Mouse (Mus musculus) limb, embryonic 14.5 days (tissue): ENCODE results near the gene Mpi. TPM values are rescaled to one million over a fixed set of nuclear protein-coding genes. Genes with fewer than 3 reads are reported as not detected.
A peak's percentile ranks its signal among the peaks of the same experiment; 100 is the strongest.

Experiments
- ATAC-seq: fragments of 200-750 bp; cut with Nextera tagmentation; 2 replicates; pipeline ENCODE4 v1.8.0; 2017; ENCODE audit warnings: low read depth, moderate number of reproducible peaks, moderate TSS enrichment; ENCODE audit not compliant: low FRiP score
- DNase-seq: peaks from one replicate; pipeline ENCODE4 v3.0.0-alpha.2; 2015; ENCODE audit warnings: low spot score
- H3K27ac ChIP-seq: fragments of 300-500 bp; sonication (generic); replicated peaks from 2 replicates; pipeline ENCODE4 v1.5.1; 2014; ENCODE audit warnings: low read depth, mild to moderate bottlenecking, low read length, moderate library complexity, mixed read lengths
- H3K27me3 ChIP-seq: fragments of 300-500 bp; sonication (generic); 2 replicates; pipeline ENCODE4 v1.6.1; 2014; ENCODE audit warnings: low read length, mixed read lengths; ENCODE audit not compliant: control insufficient read depth, insufficient read depth
- H3K36me3 ChIP-seq: fragments of 300-500 bp; sonication (generic); 2 replicates; pipeline ENCODE4 v1.6.1; 2014; ENCODE audit warnings: mild to moderate bottlenecking, low read length, moderate library complexity, mixed read lengths; ENCODE audit not compliant: control insufficient read depth, insufficient read depth
- H3K4me1 ChIP-seq: fragments of 300-500 bp; sonication (generic); 2 replicates; pipeline ENCODE4 v1.6.1; 2014; ENCODE audit warnings: antibody characterized with exemption, low read length, mixed read lengths; ENCODE audit not compliant: control insufficient read depth, insufficient read depth
- H3K4me2 ChIP-seq: fragments of 300-500 bp; sonication (generic); replicated peaks from 2 replicates; pipeline ENCODE4 v1.6.1; 2014; ENCODE audit warnings: low read depth, mild to moderate bottlenecking, low read length, moderate library complexity; ENCODE audit not compliant: severe bottlenecking
- H3K4me3 ChIP-seq: fragments of 300-500 bp; sonication (generic); replicated peaks from 2 replicates; pipeline ENCODE4 v1.5.1; 2014; ENCODE audit warnings: low read length
- H3K9ac ChIP-seq: fragments of 300-500 bp; sonication (generic); 2 replicates; pipeline ENCODE4 v1.6.1; 2014; ENCODE audit warnings: mild to moderate bottlenecking, low read depth, low read length, moderate library complexity; ENCODE audit not compliant: severe bottlenecking
- H3K9me3 ChIP-seq: fragments of 300-500 bp; sonication (generic); 2 replicates; pipeline ENCODE4 v1.6.1; 2016; ENCODE audit warnings: low read length; ENCODE audit not compliant: control insufficient read depth
- POLR2A ChIP-seq: fragments of 200-500 bp; IDR thresholded peaks from 2 replicates; pipeline ENCODE4 v1.8.0; 2012; ENCODE audit warnings: inconsistent platforms, mild to moderate bottlenecking, moderate library complexity, borderline replicate concordance; ENCODE audit not compliant: insufficient read depth, insufficient read length; ENCODE audit errors: extremely low read depth
- WGBS: fragments of 180-500 bp; shearing (Covaris S2); extraction: QIAGEN DNeasy Blood & Tissue Kit; methylation state at CpG from one replicate; pipeline ENCODE4 v1.1.7; 2014; 5-methylcytosine and 5-hydroxymethylcytosine counted together
- polyA plus RNA-seq, 2 experiments: library from polyadenylated mRNA; depleted of rRNA in 1 of 2; stranded (reverse) in 1 of 2; unstranded in 1 of 2; fragments of >200 nt; fragmentation: Nextera tagmentation in 1 of 2; extraction: Ambion mirVana in 1 of 2; gene quantifications; 2 replicates each; pipeline versions ENCODE4 v1.2.1 to v1.2.3; 2012 to 2014

Mpi gene
- polyA plus RNA-seq, 2 experiments = 34.4 to 51.0 TPM

DNA sequence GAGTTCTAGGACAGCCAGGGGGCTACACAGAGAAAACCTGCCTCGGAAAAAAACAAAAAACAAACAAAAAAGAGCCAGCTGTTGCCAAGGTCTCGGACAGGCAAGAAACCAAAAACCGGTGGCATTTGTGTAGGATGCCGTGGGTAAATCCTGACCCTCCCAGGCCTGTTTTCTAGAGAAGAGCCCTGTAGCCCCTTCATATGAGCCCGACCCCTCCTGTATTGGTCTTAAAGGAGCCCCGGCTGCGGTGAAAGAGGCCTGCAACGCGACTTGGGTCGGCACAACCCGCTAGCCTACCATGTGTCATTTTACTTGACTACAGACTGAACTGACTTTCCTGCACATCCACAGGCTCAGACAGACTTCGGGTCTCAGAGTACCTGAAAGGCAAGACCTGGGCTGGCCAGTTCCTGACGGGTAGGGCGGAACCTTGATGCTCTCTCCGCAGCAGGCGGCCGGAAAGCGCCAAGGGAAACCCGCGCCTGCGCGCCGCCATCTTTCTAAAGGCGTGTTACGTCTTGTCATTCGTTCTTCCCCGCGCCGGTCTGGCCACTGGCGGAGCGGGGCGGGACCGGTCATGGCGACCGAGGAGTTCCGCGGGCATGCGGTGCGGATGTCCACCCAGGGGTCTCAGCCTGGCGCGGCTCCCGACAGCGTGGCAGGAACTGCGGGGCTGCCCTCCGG lies 15.4 kb downstream of the Mpi start, which contains the start of gene Fam219b:
Gene Fam219b (plus strand): TSS at position 485 of the 684 bp plus-strand sequence.
- Histone ChIP-seq H3K9me3 (no peaks in the 10 kb centered on the region), H3K36me3 (peaks cover 44% of the 10 kb centered on the region), H3K4me1 (peaks cover 13% of the 10 kb centered on the region), H3K27ac (peak within 1 kb of the TSS; percentile 62), H3K4me2 (peak within 1 kb of the TSS; percentile 79), H3K4me3 (peak within 1 kb of the TSS; percentile 55), H3K9ac (peak within 1 kb of the TSS; percentile 71), H3K27me3 (no peaks in the 10 kb centered on the region)
- peak; percentile 43; the same call in 1 of the 2 replicates for TF ChIP-seq POLR2A
- peak; percentile 90 for DNase-seq
- WGBS = 4% methylated on average over 42 of the region's 45 CpGs
- ATAC-seq = peak; percentile 92

DNA sequence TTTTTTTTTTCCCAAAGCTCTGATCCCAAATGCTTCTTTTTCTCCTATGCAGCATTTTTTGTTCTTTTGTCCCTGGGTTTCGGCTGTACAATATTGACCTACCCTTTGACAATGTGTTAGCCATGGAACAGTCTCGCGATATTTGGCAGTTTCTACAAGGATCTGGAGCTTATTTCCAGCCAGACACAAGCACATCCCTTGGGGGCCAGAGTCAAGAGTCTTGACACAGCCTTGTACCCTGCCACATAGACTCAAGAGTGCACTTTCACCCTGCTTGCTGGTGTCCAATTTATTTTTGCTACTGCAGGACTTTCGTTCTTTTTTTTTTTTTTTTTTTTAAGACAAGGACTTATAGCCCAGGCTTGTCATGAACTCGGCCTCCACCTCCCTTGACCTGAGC lies 16.2 kb downstream of the Mpi start:
- no peak for DNase-seq
- H3K4me3 ChIP-seq = no peak overlapping the region
- no peak overlapping the region for H3K27ac ChIP-seq
- H3K27me3 ChIP-seq = no peaks in the 10 kb centered on the region
- H3K4me2 ChIP-seq = peak overlapping the region; percentile 79; the same call in 1 of the 2 replicates
- 85% methylated on average over 5 of the region's 5 CpGs for WGBS
- ATAC-seq = no peak
- H3K9ac ChIP-seq = no peak overlapping the region
- no peaks in the 10 kb centered on the region for H3K9me3 ChIP-seq
- peaks cover 50% of the 10 kb centered on the region for H3K36me3 ChIP-seq
- peaks cover 13% of the 10 kb centered on the region for H3K4me1 ChIP-seq
- TF ChIP-seq POLR2A = no peak

DNA sequence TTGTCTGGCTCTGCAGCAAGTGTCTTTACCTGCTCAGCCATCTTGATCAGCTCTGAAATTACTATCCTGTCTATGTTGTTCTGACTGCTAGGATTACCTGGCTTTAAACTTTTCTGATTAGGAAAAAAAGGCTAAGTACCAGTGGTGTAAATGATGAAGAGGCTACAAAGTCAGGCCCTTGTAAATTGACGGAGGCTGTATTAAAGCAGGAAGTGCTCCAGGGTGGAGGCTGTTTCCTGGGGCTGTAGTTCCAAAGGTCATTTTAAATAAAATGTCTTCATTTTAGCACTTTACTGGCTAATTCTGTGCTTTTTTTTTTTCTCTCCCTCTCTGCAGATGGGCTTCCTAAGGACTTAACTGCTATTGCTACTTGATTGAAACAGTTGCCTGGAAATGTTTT lies 20.6 kb downstream of the Mpi start:
- Histone ChIP-seq H3K27me3 (no peaks in the 10 kb centered on the region), H3K4me2 (no peak overlapping the region), H3K36me3 (peaks cover 48% of the 10 kb centered on the region), H3K4me3 (no peak overlapping the region), H3K4me1 (peaks cover 4% of the 10 kb centered on the region; the same call in 1 of the 2 replicates), H3K9ac (no peak overlapping the region), H3K27ac (no peak overlapping the region), H3K9me3 (no peaks in the 10 kb centered on the region)
- TF ChIP-seq POLR2A = no peak
- WGBS = 65% methylated on average over 1 of the region's 1 CpGs
- ATAC-seq = no peak
- DNase-seq = no peak

DNA sequence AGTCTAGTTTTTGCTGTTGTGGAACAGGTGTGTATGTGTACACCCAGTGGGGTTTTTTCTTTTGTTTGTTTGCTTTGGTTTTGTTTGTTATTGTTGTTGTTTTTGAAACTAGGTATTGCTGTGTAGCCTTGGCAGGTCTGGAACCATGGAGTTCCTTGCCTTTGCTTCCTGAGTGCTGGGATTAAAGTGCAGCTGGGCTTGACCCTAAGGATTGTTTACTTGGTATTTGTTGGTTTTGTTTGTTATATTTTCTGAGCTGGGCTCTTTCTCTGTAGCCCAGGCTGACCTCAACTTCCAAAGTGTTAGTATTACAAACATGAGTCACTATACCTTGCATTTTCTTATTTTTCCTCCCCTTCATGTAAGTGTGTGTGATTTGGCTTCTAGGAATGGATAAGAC lies 26.1 kb downstream of the Mpi start:
- Histone ChIP-seq H3K4me3 (no peak overlapping the region), H3K36me3 (peaks cover 21% of the 10 kb centered on the region), H3K4me2 (no peak overlapping the region), H3K9ac (no peak overlapping the region), H3K4me1 (peaks cover 10% of the 10 kb centered on the region; the same call in 1 of the 2 replicates), H3K27me3 (no peaks in the 10 kb centered on the region), H3K9me3 (no peaks in the 10 kb centered on the region), H3K27ac (no peak overlapping the region)
- ATAC-seq (no peak), DNase-seq (no peak)
- no peak for TF ChIP-seq POLR2A

DNA sequence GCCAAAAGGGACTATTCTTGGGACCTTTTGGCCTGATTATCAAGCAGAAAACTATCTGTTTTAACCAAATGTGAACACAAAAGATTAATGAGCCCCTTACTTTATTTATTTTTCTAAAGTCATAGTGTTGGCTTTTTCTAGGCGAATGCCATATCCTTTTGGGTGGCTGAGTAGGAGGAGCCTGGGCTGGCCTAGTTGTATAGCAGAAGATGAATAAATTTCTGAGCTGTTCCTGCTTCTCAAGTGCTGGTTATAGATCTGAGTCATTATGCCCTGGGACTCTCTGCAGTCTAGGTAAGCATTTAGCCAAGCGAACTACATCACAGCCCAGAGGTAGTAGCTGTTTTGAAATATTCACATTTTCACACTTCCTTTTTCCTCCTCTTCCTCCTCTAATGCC lies 27.0 kb downstream of the Mpi start:
- H3K36me3 ChIP-seq = peaks cover 13% of the 10 kb centered on the region
- H3K27me3 ChIP-seq = no peaks in the 10 kb centered on the region
- peaks cover 10% of the 10 kb centered on the region; the same call in 1 of the 2 replicates for H3K4me1 ChIP-seq
- TF ChIP-seq POLR2A = no peak
- H3K9ac ChIP-seq = no peak overlapping the region
- no peak overlapping the region for H3K4me3 ChIP-seq
- H3K4me2 ChIP-seq = no peak overlapping the region
- whole genome bisulfite sequencing = 85% methylated on average over 2 of the region's 2 CpGs
- ATAC-seq (no peak), DNase-seq (no peak)
- no peaks in the 10 kb centered on the region for H3K9me3 ChIP-seq
- H3K27ac ChIP-seq = no peak overlapping the region
